Mouse (Mus musculus): Measurements from ENCODE around the gene C1qtnf6. TPM values are rescaled to one million over a fixed set of nuclear protein-coding genes. Genes with fewer than 3 reads are reported as not detected.

The C1qtnf6 gene
- total and polyA plus RNA-seq, 3 experiments = 0.15 to 1.3 TPM; not detected in 1

DNA sequence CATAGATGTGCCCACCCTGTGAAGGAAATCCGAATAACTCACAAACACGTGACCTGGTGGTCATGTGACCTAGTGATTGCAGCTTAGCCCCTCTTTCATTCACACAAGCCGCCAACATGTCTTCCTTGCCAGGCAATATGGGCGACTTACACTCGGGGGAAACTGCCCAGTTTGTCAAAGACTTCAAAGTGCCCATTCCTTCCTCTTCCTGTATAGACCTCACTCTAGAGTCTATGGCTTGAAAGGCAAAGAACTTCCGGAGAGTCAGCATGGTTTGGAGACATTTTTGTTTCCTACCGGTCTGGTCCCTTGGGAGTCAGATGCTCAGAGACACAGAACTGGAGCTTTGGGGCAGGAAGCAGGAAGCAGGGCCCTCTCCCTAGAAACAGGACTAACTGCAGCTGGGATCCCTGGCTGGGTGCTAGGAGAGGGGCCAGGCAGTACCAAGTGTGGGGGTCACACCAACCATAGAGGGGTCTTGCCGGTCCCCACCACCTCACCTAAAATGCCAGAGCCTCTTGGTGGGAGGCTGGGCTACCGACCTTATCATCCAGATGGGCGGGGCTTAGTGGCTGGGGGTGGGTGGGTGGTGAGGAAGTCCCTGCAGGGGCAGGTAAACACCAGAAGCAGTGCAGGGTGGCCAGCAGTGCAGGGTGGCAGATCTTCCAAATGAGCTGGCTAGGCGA is 2.3 kb downstream of the C1qtnf6 start:
- Histone ChIP-seq H3K9me3 (replicated peaks; ENCODE audit: insufficient read depth, low read length) (no peaks in the 10 kb centered on the region), H3K4me3 (ENCODE audit: control insufficient read depth in 1 of 2, insufficient read depth in 1 of 2, low read depth in 2 of 2, low read length in 2 of 2) (peak overlapping the region; percentile 12 to 35; a peak in 3 of 4 replicates), H3K9ac (ENCODE audit: control insufficient read depth, low read depth, low read length, poor library complexity, severe bottlenecking) (no peak overlapping the region; the same call in 1 of the 2 replicates), H3K27me3 (ENCODE audit: control insufficient read depth in 1 of 2, insufficient read depth in 2 of 2, low read length in 2 of 2) (peaks cover 1 to 2% of the 10 kb centered on the region in 2 experiments; a peak in 1 of 4 replicates), H3K4me1 (ENCODE audit: control insufficient read depth in 1 of 2, insufficient read depth in 2 of 2, low read length in 2 of 2) (no peaks in the 10 kb centered on the region; a peak in 1 of 4 replicates), H3K27ac (ENCODE audit: control insufficient read depth, low read depth, low read length) (no peak overlapping the region), H3K36me3 (ENCODE audit: control insufficient read depth in 1 of 2, insufficient read depth in 2 of 2, low read length in 2 of 2) (peaks cover 0 to 3% of the 10 kb centered on the region in 2 experiments; a peak in 1 of 4 replicates), H3K79me2 (ENCODE audit: control insufficient read depth, insufficient read depth, low read length, poor library complexity) (no peaks in the 10 kb centered on the region)
- TF ChIP-seq GATA1 (IDR thresholded peaks at IDR 0.05; ENCODE audit: low read depth, low read length) (no peak), MEF2A (IDR thresholded peaks at IDR 0.05; ENCODE audit: extremely low read depth, insufficient replicate concordance, low read depth, low read length, poor library complexity, severe bottlenecking) (no peak), USF1 (IDR thresholded peaks at IDR 0.05; ENCODE audit: low read depth, low read length) (peak; percentile 74), MXI1 (IDR thresholded peaks at IDR 0.05; ENCODE audit: low read depth, low read length) (no peak), MAFK (IDR thresholded peaks at IDR 0.05; ENCODE audit: borderline replicate concordance, low read depth, low read length) (no peak), MYB (IDR thresholded peaks at IDR 0.05; ENCODE audit: low read depth, low read length) (no peak), USF2 (IDR thresholded peaks at IDR 0.05; ENCODE audit: borderline replicate concordance in 1 of 2, insufficient read depth in 1 of 2, low read depth in 1 of 2, low read length in 2 of 2) (peak in 1 of 2 experiments; percentile 45; a peak in 1 of 4 replicates), TAL1 (IDR thresholded peaks at IDR 0.05; ENCODE audit: low read length) (no peak), ELF1 (IDR thresholded peaks at IDR 0.05; ENCODE audit: low read depth, low read length) (no peak)
- no peak for DNase-seq (ENCODE audit: low read depth, low spot score)

GRCm38 (mm10) chr15:78527973-78528372 is 3.2 kb downstream of the C1qtnf6 start:
- Histone ChIP-seq H3K4me1 (ENCODE audit: control insufficient read depth in 1 of 2, insufficient read depth in 2 of 2, low read length in 2 of 2) (no peaks in the 10 kb centered on the region; a peak in 1 of 4 replicates), H3K9me3 (replicated peaks; ENCODE audit: insufficient read depth, low read length) (no peaks in the 10 kb centered on the region), H3K9ac (ENCODE audit: control insufficient read depth, low read depth, low read length, poor library complexity, severe bottlenecking) (no peak overlapping the region), H3K27ac (ENCODE audit: control insufficient read depth, low read depth, low read length) (no peak overlapping the region), H3K36me3 (ENCODE audit: control insufficient read depth in 1 of 2, insufficient read depth in 2 of 2, low read length in 2 of 2) (peaks cover 0 to 3% of the 10 kb centered on the region in 2 experiments; a peak in 1 of 4 replicates), H3K27me3 (ENCODE audit: control insufficient read depth in 1 of 2, insufficient read depth in 2 of 2, low read length in 2 of 2) (peaks cover 1 to 2% of the 10 kb centered on the region in 2 experiments; a peak in 2 of 4 replicates), H3K4me3 (ENCODE audit: control insufficient read depth in 1 of 2, insufficient read depth in 1 of 2, low read depth in 2 of 2, low read length in 2 of 2) (0 out of 4 replicates have a peak overlapping the region, but pooled peaks of 1 of the 2 experiments have one; percentile 19), H3K79me2 (ENCODE audit: control insufficient read depth, insufficient read depth, low read length, poor library complexity) (no peaks in the 10 kb centered on the region)
- DNase-seq (ENCODE audit: low read depth, low spot score) = peak; percentile 58
- TF ChIP-seq TAL1 (IDR thresholded peaks at IDR 0.05; ENCODE audit: low read length) (no peak), RCOR1 (IDR thresholded peaks at IDR 0.05; ENCODE audit: low read depth, low read length) (no peak), HCFC1 (IDR thresholded peaks at IDR 0.05; ENCODE audit: low read depth, low read length) (no peak), NELFE (IDR thresholded peaks at IDR 0.05; ENCODE audit: low read depth, low read length) (no peak), TCF12 (IDR thresholded peaks at IDR 0.05; ENCODE audit: low read depth, low read length) (no peak), MEF2A (IDR thresholded peaks at IDR 0.05; ENCODE audit: extremely low read depth, insufficient replicate concordance, low read depth, low read length, poor library complexity, severe bottlenecking) (no peak), RAD21 (IDR thresholded peaks at IDR 0.05; ENCODE audit: low read depth, low read length) (no peak), NRF1 (IDR thresholded peaks at IDR 0.05; ENCODE audit: insufficient read depth, low read depth, low read length, poor library complexity, severe bottlenecking) (no peak), USF1 (IDR thresholded peaks at IDR 0.05; ENCODE audit: low read depth, low read length) (no peak), MAZ (IDR thresholded peaks at IDR 0.05; ENCODE audit: low read depth, low read length) (no peak), SMC3 (IDR thresholded peaks at IDR 0.05; ENCODE audit: low read depth, low read length) (no peak), MAFK (IDR thresholded peaks at IDR 0.05; ENCODE audit: borderline replicate concordance, low read depth, low read length) (no peak), ZNF384 (IDR thresholded peaks at IDR 0.05; ENCODE audit: low read depth, low read length) (no peak), CTCF (IDR thresholded peaks at IDR 0.05 in 2 of 3, conservative IDR thresholded peaks at IDR 0.05 in 1 of 3; ENCODE audit: control insufficient read depth in 1 of 3, insufficient read depth in 1 of 3, low read depth in 2 of 3, low read length in 3 of 3, poor library complexity in 1 of 3, severe bottlenecking in 1 of 3) (no peak), BHLHE40 (IDR thresholded peaks at IDR 0.05; ENCODE audit: borderline replicate concordance, low read depth, low read length) (no peak), UBTF (IDR thresholded peaks at IDR 0.05; ENCODE audit: borderline replicate concordance, insufficient read depth, low read depth, low read length) (no peak), TBP (IDR thresholded peaks at IDR 0.05; ENCODE audit: low read depth, low read length) (no peak), POLR2AphosphoS2 (IDR thresholded peaks at IDR 0.05; ENCODE audit: low read length) (no peak), POLR2A (IDR thresholded peaks at IDR 0.05; ENCODE audit: control insufficient read depth in 1 of 2, insufficient read depth in 1 of 2, low read depth in 1 of 2, low read length in 2 of 2, poor library complexity in 1 of 2) (no peak)

Measured in MEL (cell line).